Mouse (Mus musculus) gonadal fat pad, adult 2 months (tissue): ENCODE measurements around the gene Pkn1. TPM values are rescaled to one million over a fixed set of nuclear protein-coding genes. Genes with fewer than 3 reads are reported as not detected.

Source experiments
- DNase-seq: peaks from one replicate; pipeline ENCODE4 v3.0.0-alpha.2; 2012; ENCODE audit warnings: low read depth
- polyA plus RNA-seq: library from polyadenylated mRNA; depleted of rRNA; stranded (reverse); fragments of >200 nt; gene quantifications from 2 replicates; pipeline ENCODE4 v1.2.3, GENCODE M21; 2012

The Pkn1 gene
- polyA plus RNA-seq, 1 experiment = 63.3 TPM

DNA sequence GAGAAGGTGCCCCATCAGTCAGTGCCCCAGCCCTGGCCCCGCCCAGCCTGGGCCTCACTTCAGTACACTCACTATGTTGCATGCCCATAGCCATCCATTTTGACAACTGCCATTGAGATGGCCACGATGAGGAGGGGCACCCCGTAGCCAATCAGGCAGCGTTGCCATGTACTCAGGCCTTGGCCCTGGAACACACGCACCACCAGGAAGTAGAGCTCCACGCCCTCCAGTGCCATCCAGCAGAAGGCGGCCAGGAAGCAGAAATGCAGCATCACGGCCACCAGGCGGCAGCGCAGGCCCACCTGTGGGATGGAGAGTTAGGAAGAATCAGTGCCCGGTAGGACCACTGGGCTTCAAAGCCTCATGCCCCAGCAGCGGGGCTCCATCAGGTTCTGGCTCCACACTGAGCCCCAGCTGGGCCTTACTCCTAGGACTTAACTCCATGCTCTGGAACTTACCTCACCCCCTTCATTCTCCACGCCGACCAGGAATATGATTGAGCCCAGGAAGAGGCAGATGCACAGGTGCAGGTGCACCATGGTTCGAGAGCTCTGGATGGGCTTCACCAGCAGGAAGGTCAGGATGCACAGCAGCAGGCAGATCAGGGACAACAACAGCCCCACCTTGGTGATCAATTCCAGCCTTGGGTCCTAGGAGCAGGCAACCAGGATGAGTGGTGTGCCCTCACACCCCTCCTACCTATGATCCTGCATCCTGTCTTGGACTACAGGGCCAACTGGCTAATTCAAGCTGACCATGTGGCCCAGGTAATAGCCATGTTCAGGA lies 25.9 kb upstream of the Pkn1 start:
- DNase-seq = no peak

DNA sequence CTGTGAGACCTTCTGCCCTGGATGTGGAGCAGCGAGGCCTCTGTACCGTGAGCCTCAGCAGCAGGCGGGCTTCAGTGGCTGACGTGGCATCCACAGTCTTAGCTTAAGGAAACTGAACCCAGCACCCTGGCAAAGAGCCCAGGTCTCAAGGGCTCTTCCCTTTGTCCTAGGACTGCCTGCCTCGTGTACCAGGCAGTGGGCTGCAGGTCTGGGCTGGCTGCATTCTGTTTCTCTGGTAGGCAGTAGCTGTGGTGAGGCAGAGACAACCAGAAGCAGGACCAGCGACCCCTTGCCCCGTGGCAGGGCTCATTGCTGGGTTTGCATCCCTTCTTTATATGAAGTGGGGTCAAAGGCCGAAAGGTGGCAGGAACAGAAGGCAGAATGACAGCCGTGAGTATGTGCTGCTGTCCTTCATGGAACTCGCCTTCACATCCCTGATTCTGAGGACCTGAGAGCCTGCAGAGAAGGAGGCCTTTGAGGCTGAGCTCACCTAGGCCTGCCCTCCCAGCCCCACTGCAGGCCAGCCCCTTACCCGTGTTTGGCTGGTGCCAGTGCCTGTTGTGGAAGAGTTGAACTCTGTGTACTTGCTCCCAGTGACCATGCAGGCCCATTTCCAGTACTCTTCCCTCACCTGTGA lies 24.6 kb upstream of the Pkn1 start:
- DNase-seq = no peak

GRCm38 (mm10) chr8:83722631-83723030 lies 23.7 kb upstream of the Pkn1 start:
- no peak for DNase-seq

- no peak for DNase-seq
These were observed 22.5 kb upstream of the Pkn1 start for GRCm38 (mm10) chr8:83721405-83722025.

DNA sequence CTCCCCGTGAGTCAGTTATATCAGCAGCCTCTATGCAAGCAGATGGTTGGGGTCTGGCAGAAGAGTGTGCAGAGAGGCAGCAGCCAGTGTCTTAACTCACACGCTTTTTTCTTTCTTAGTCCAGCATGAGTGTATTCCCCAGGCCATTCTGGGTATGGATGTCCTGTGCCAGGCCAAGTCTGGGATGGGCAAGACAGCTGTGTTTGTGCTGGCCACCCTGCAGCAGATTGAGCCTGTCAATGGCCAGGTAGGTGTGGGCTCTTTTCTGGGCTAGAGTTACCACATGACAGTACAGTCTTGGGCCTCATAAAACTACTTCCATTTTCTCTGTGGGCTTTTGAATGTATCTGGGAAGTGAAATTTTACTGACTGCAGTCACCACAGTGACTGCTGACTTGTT lies 20.7 kb upstream of the Pkn1 start:
- no peak for DNase-seq

- no peak for DNase-seq
These were observed 20.1 kb upstream of the Pkn1 start for GRCm38 (mm10) chr8:83719048-83719447.

DNA sequence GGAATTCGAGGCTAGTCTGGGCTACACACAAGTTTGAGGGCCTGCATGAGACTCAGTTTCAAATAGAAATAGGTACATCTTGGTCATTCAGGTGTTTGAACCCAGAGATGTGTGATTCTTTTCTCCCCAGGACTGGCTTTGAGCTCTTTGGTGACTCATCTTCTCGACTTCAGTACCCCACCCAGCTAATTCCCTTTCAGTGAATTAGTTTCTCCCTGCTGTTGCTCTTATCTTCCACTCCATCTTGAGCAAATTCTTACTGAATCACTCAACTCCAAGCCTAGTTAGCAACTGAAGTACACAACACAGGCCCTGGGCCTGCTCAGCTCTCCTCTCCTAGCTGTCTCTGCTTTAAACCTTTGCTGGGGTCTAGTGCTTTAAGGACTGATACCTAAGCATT lies 17.6 kb upstream of the Pkn1 start:
- no peak for DNase-seq

DNA sequence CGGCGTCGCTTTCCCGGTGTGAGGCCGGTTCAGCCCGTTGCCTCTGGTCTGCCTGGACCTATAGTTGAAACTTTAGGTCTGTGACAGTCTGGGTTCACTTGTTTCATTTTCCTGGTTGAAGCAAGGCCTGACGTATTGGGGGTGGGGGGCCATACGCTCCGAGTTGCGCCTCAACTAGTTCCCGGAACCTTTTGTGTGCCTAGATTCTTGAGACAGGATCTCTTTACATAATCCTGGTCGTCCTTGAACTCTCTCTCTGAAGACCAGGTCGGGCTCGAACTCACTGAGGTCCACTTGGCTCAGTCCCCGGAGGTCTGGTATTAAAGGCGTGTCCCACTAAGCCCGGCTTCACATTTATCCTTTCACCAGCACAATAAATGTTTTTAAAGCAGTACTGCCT lies 16.8 kb upstream of the Pkn1 start:
- DNase-seq = no peak

GRCm38 (mm10) chr8:83715031-83715690 lies 16.2 kb upstream of the Pkn1 start, which contains the start of gene Ddx39:
Gene Ddx39 (plus strand): TSS chr8:83715177.
- peak; percentile 98 for DNase-seq

- no peak for DNase-seq
These were observed 15.7 kb upstream of the Pkn1 start for GRCm38 (mm10) chr8:83714676-83715030.

GRCm38 (mm10) chr8:83707554-83707953 lies 8.6 kb upstream of the Pkn1 start:
- DNase-seq = no peak

GRCm38 (mm10) chr8:83706411-83706810 lies 7.4 kb upstream of the Pkn1 start:
- no peak for DNase-seq

DNA sequence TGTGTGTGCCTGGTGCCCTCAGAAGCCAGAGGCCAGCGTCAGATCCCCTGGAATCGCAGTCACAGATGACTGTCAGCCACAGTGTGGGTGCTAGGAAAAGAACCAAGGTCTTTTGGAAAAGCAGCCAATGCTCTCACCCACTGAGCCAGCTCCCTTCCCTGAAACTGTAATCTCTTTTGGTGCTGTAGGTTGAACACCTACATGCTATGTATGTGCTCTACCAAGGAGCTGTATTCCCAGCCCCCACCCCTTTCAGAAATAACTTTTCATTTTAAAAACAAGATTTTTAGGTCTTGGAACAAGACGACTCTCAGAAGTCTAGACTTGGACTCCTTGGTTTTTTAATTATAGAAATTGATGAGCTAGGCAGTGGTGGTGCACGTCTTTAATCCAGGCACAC lies 4.4 kb upstream of the Pkn1 start:
- no peak for DNase-seq

GRCm38 (mm10) chr8:83700423-83701085 lies 1.6 kb upstream of the Pkn1 start:
- DNase-seq = no peak

- DNase-seq = no peak
These were observed 587 bp upstream of the Pkn1 start for GRCm38 (mm10) chr8:83699566-83699965.

DNA sequence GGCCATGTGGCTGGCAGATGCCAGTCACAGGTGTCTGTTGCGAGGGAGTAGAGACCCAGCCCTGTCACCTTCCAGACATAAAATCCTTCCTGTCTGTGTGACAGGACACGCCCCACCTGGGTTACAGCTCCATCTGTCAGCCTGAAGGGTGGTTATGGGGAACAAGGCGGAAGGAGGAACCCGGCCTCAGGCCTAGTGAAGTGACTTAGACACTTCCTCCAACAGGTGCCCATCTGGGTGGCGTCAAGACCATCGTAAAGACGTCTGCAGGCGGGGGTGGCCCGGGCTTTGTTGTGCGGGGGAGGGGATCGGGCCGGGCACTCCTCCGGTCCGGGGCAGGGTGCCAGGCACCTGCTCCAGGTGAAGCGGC lies 703 bp downstream of the Pkn1 start:
- no peak for DNase-seq

DNA sequence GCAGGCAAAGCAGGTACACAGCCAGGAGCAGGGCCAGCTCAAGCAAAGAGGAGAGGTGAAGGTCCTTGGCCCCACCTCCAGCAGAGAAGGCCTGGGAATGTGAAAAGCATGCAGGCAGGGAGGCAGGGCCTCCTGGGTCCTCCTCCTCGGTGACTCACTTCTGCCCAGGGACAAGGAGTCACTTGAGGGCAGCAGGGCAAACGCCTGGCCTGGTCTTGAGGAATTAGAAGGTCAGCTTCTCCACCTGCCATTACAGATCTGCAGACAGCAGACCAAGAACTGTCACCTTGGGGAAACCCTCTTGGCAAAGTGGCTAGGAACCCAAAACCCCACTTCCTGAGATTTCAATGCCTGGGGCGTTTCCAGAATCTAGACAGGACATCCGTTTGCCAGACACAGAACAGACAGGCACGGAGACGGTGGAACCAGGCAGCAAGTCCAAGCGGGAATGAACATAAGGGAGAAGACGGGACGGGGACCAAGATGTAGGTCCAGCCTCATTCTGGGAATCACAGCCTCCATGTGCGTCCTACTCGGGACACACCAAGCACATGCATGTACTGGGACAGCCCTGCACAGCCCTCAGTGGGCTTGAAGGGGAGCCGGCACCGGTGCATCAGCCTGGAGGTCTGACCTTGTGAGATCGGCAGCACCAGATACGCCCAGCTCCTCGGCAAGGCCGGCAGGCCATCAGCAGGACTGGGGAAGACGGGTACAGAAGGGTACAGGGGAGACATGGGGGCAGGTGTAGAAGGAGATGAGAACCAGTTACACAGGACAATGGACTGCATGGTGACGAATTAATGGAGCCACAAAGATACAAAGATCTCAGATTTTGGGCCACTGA lies 1.4 kb downstream of the Pkn1 start:
- no peak for DNase-seq

GRCm38 (mm10) chr8:83695351-83696106 lies 3.5 kb downstream of the Pkn1 start:
- DNase-seq = no peak

DNA sequence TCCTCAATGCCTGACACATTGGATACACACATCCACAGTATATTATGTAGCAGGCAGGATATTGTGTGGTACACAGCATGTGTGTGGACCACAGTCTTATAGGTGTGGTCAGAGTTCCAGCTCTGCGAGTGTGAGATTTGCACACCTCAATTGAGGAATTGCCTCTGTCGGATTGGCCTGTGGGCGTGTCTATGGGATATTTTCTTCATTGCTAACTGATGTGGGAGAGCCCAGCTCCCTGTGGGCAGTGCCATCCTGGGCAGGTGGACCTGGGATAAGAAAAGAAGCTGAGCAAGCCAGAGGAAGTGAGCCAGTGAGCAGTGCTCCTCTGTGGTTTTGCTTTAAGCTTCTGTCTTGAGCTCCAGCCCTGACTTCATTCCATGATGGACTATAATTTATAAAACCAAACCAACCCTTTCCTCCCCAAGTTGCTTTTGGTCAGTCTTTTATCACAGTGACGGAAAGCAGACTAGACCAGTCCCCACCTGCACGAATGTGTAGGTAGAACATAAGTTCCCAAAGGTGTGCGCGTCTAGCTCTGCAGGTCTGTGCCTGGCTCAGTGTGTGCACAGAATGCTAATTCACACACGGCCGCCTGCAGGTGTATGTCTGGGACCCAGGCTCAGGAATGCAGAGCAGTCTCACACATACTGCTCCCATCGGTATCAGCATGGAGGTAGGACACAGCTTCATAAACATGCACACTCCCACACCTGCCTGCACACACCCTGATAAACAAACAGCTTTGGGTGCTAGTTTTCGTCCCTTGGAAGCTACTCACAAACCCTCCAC lies 4.4 kb downstream of the Pkn1 start:
- DNase-seq = no peak
